Mouse (Mus musculus) adrenal gland, postnatal 36 days (tissue): ENCODE measurements around the gene Reep1. TPM values are rescaled to one million over a fixed set of nuclear protein-coding genes. Genes with fewer than 3 reads are reported as not detected.

Experiments
- DNase-seq, 2 experiments: peaks; one replicate each; pipeline ENCODE4 v3.0.0; 2021; ENCODE audit warnings: mixed read lengths in 1 of 2
- total RNA-seq, 2 experiments: library from RNA; stranded (reverse); gene quantifications; 2 replicates each; pipeline ENCODE4 v1.2.3; 2021

Reep1 gene
- total RNA-seq, 2 experiments from 2014 or later, result 5.0 to 7.1 TPM

GRCm38 (mm10) chr6:71840597-71841290 lies 133.4 kb downstream of the Reep1 start:
- no peak for DNase-seq

- peak; percentile 22 to 38 for DNase-seq
Measured at GRCm38 (mm10) chr6:71846906-71847305, 139.5 kb downstream of the Reep1 start.

Other genes with a start within 250 kb of the Reep1 start
- gene Rnf103, start 213.7 kb upstream of the Reep1 start, total RNA-seq, result 10 to 100 TPM; 37.1 to 37.6 TPM
- 100 to 1,000 TPM; 121 to 126 TPM for gene Chmp3, start 163.8 kb upstream of the Reep1 start, total RNA-seq
- 10 to 100 TPM; 29.7 to 31.3 TPM for gene Kdm3a, start 74.6 kb upstream of the Reep1 start, total RNA-seq
- gene Mrpl35, start 119.4 kb downstream of the Reep1 start, total RNA-seq, result 10 to 100 TPM; 42.4 to 43.1 TPM
- 100 to 1,000 TPM; 286 to 364 TPM for gene Immt, start 123.8 kb downstream of the Reep1 start, total RNA-seq
- 10 to 100 TPM; 91.6 to 98.1 TPM for gene Ptcd3, start 201.2 kb downstream of the Reep1 start, total RNA-seq
- gene Polr1a, start 201.5 kb downstream of the Reep1 start, total RNA-seq, result 10 to 100 TPM; 71.2 to 75.2 TPM